Mouse (Mus musculus): ENCODE measurements at regions not wholly inside any gene's neighbourhood (a gene's known extent, or its start where the extent isn't known, plus 50 kb on each side); places are given as distances from the start of the nearest gene placed in this dataset.

- Histone ChIP-seq H3K9me3 (ENCODE audit: control insufficient read depth, low read length) (no peaks in the 10 kb centered on the region), H3K4me1 (replicated peaks; ENCODE audit: control insufficient read depth, insufficient read depth, low read length) (no peaks in the 10 kb centered on the region; the same call in 1 of the 2 replicates), H3K27me3 (ENCODE audit: control insufficient read depth, insufficient read depth, low read depth, low read length) (no peaks in the 10 kb centered on the region), H3K27ac (ENCODE audit: low read length) (no peak overlapping the region), H3K4me2 (ENCODE audit: low read depth, low read length) (peak overlapping the region; percentile 47), H3K4me3 (ENCODE audit: low read length) (peak overlapping the region; percentile 27; the same call in 1 of the 2 replicates), H3K9ac (ENCODE audit: low read length) (no peak overlapping the region), H3K36me3 (ENCODE audit: control insufficient read depth, insufficient read depth, low read length) (no peaks in the 10 kb centered on the region)
- WGBS, result 33% methylated on average over 15 of the region's 15 CpGs
- no peak for ATAC-seq (ENCODE audit: low read depth)
Measured at GRCm38 (mm10) chr5:67532756-67533255, 74.9 kb upstream of the Shisa3 start.

- Histone ChIP-seq H3K4me2 (ENCODE audit: low read depth, low read length) (no peak overlapping the region), H3K27ac (ENCODE audit: low read length) (no peak overlapping the region), H3K36me3 (ENCODE audit: control insufficient read depth, insufficient read depth, low read length) (no peaks in the 10 kb centered on the region), H3K9ac (ENCODE audit: low read length) (no peak overlapping the region), H3K9me3 (ENCODE audit: control insufficient read depth, low read length) (no peaks in the 10 kb centered on the region), H3K4me3 (ENCODE audit: low read length) (no peak overlapping the region), H3K27me3 (ENCODE audit: control insufficient read depth, insufficient read depth, low read depth, low read length) (no peaks in the 10 kb centered on the region), H3K4me1 (replicated peaks; ENCODE audit: control insufficient read depth, insufficient read depth, low read length) (no peaks in the 10 kb centered on the region; the same call in 1 of the 2 replicates)
- WGBS, result 61% methylated on average over 7 of the region's 7 CpGs
- no peak for ATAC-seq (ENCODE audit: low read depth)
Measured at GRCm38 (mm10) chr5:67534056-67534455, 73.6 kb upstream of the Shisa3 start.

- 59% methylated on average over 5 of the region's 5 CpGs for WGBS
Measured at GRCm38 (mm10) chr5:67537990-67538389, 69.7 kb upstream of the Shisa3 start.

GRCm38 (mm10) chr5:67539591-67540238 lies 68.0 kb upstream of the Shisa3 start:
- ATAC-seq (ENCODE audit: low read depth), result no peak
- Histone ChIP-seq H3K36me3 (ENCODE audit: control insufficient read depth, insufficient read depth, low read length) (no peaks in the 10 kb centered on the region), H3K9me3 (ENCODE audit: control insufficient read depth, low read length) (no peaks in the 10 kb centered on the region), H3K4me1 (replicated peaks; ENCODE audit: control insufficient read depth, insufficient read depth, low read length) (no peaks in the 10 kb centered on the region), H3K27ac (ENCODE audit: low read length) (no peak overlapping the region), H3K4me3 (ENCODE audit: low read length) (no peak overlapping the region), H3K27me3 (ENCODE audit: control insufficient read depth, insufficient read depth, low read depth, low read length) (no peaks in the 10 kb centered on the region), H3K9ac (ENCODE audit: low read length) (no peak overlapping the region), H3K4me2 (ENCODE audit: low read depth, low read length) (no peak overlapping the region)
- 45% methylated on average over 8 of the region's 8 CpGs for WGBS

More at GRCm38 (mm10) chr5:67537990-67538389, 69.7 kb upstream of the Shisa3 start:
- Histone ChIP-seq H3K27me3 (ENCODE audit: control insufficient read depth, insufficient read depth, low read depth, low read length) (no peaks in the 10 kb centered on the region), H3K9ac (ENCODE audit: low read length) (no peak overlapping the region), H3K36me3 (ENCODE audit: control insufficient read depth, insufficient read depth, low read length) (no peaks in the 10 kb centered on the region), H3K9me3 (ENCODE audit: control insufficient read depth, low read length) (no peaks in the 10 kb centered on the region), H3K4me1 (replicated peaks; ENCODE audit: control insufficient read depth, insufficient read depth, low read length) (no peaks in the 10 kb centered on the region; the same call in 1 of the 2 replicates), H3K4me3 (ENCODE audit: low read length) (no peak overlapping the region), H3K27ac (ENCODE audit: low read length) (no peak overlapping the region), H3K4me2 (ENCODE audit: low read depth, low read length) (no peak overlapping the region)
- ATAC-seq (ENCODE audit: low read depth), result peak; percentile 32; the same call in 1 of the 2 replicates

DNA sequence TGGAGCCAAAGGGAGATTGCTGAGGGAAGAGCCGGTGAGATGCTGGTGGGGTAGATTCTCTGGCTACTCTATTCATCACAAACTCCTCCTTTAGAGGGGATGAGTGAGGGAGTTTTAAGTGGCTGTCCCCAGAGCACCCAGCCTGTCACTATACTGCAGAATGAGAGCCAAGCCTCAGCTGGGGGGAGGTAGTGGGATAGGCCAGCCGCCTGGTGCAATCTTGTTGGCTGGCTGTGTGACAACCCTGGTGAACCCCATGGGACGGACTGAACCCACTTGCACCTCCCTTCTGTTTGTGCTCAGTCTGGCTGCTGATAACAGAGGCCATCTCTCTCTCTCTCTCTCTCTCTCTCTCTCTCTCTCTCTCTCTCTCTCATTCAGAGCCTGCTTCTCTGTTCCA lies 65.8 kb upstream of the Shisa3 start:
- H3K36me3 ChIP-seq (ENCODE audit: control insufficient read depth, insufficient read depth, low read length), result no peaks in the 10 kb centered on the region
- WGBS, result 30% methylated on average over 3 of the region's 3 CpGs
- ATAC-seq (ENCODE audit: low read depth), result peak; percentile 45; the same call in 1 of the 2 replicates
- no peaks in the 10 kb centered on the region for H3K27me3 ChIP-seq (ENCODE audit: control insufficient read depth, insufficient read depth, low read depth, low read length)
- no peak overlapping the region for H3K27ac ChIP-seq (ENCODE audit: low read length)
- H3K4me3 ChIP-seq (ENCODE audit: low read length), result no peak overlapping the region
- no peak overlapping the region for H3K4me2 ChIP-seq (ENCODE audit: low read depth, low read length)
- H3K9ac ChIP-seq (ENCODE audit: low read length), result no peak overlapping the region
- H3K9me3 ChIP-seq (ENCODE audit: control insufficient read depth, low read length), result no peaks in the 10 kb centered on the region
- H3K4me1 ChIP-seq (replicated peaks; ENCODE audit: control insufficient read depth, insufficient read depth, low read length), result no peaks in the 10 kb centered on the region

GRCm38 (mm10) chr5:67544028-67544589 lies 63.6 kb upstream of the Shisa3 start:
- Histone ChIP-seq H3K27me3 (ENCODE audit: control insufficient read depth, insufficient read depth, low read depth, low read length) (no peaks in the 10 kb centered on the region), H3K9ac (ENCODE audit: low read length) (no peak overlapping the region), H3K36me3 (ENCODE audit: control insufficient read depth, insufficient read depth, low read length) (no peaks in the 10 kb centered on the region), H3K27ac (ENCODE audit: low read length) (no peak overlapping the region), H3K4me3 (ENCODE audit: low read length) (no peak overlapping the region), H3K4me1 (replicated peaks; ENCODE audit: control insufficient read depth, insufficient read depth, low read length) (no peaks in the 10 kb centered on the region), H3K9me3 (ENCODE audit: control insufficient read depth, low read length) (no peaks in the 10 kb centered on the region), H3K4me2 (ENCODE audit: low read depth, low read length) (no peak overlapping the region)
- no peak for ATAC-seq (ENCODE audit: low read depth)
- WGBS, result 45% methylated on average over 9 of the region's 9 CpGs

- H3K9ac ChIP-seq (ENCODE audit: low read length), result no peak overlapping the region
- no peak overlapping the region for H3K27ac ChIP-seq (ENCODE audit: low read length)
- no peaks in the 10 kb centered on the region for H3K9me3 ChIP-seq (ENCODE audit: control insufficient read depth, low read length)
- no peaks in the 10 kb centered on the region for H3K4me1 ChIP-seq (replicated peaks; ENCODE audit: control insufficient read depth, insufficient read depth, low read length)
- no peak overlapping the region for H3K4me2 ChIP-seq (ENCODE audit: low read depth, low read length)
- WGBS, result 87% methylated on average over 6 of the region's 6 CpGs
- H3K4me3 ChIP-seq (ENCODE audit: low read length), result no peak overlapping the region
- no peaks in the 10 kb centered on the region for H3K27me3 ChIP-seq (ENCODE audit: control insufficient read depth, insufficient read depth, low read depth, low read length)
- H3K36me3 ChIP-seq (ENCODE audit: control insufficient read depth, insufficient read depth, low read length), result no peaks in the 10 kb centered on the region
- ATAC-seq (ENCODE audit: low read depth), result no peak
Measured at GRCm38 (mm10) chr5:67550257-67550656, 57.4 kb upstream of the Shisa3 start.

GRCm38 (mm10) chr5:67551668-67552390 lies 55.9 kb upstream of the Shisa3 start:
- Histone ChIP-seq H3K4me2 (ENCODE audit: low read depth, low read length) (no peak overlapping the region), H3K27ac (ENCODE audit: low read length) (no peak overlapping the region), H3K27me3 (ENCODE audit: control insufficient read depth, insufficient read depth, low read depth, low read length) (no peaks in the 10 kb centered on the region), H3K9ac (ENCODE audit: low read length) (no peak overlapping the region), H3K4me3 (ENCODE audit: low read length) (no peak overlapping the region), H3K9me3 (ENCODE audit: control insufficient read depth, low read length) (no peaks in the 10 kb centered on the region), H3K36me3 (ENCODE audit: control insufficient read depth, insufficient read depth, low read length) (no peaks in the 10 kb centered on the region), H3K4me1 (replicated peaks; ENCODE audit: control insufficient read depth, insufficient read depth, low read length) (no peaks in the 10 kb centered on the region)
- WGBS, result 81% methylated on average over 6 of the region's 6 CpGs
- no peak for ATAC-seq (ENCODE audit: low read depth)

- H3K4me2 ChIP-seq (ENCODE audit: low read depth, low read length), result no peak overlapping the region
- no peak for ATAC-seq (ENCODE audit: low read depth)
- H3K27ac ChIP-seq (ENCODE audit: low read length), result no peak overlapping the region
- 94% methylated on average over 2 of the region's 2 CpGs for WGBS
- no peak overlapping the region for H3K9ac ChIP-seq (ENCODE audit: low read length)
- H3K4me3 ChIP-seq (ENCODE audit: low read length), result no peak overlapping the region
- no peaks in the 10 kb centered on the region for H3K4me1 ChIP-seq (replicated peaks; ENCODE audit: control insufficient read depth, insufficient read depth, low read length)
- no peaks in the 10 kb centered on the region for H3K9me3 ChIP-seq (ENCODE audit: control insufficient read depth, low read length)
- H3K27me3 ChIP-seq (ENCODE audit: control insufficient read depth, insufficient read depth, low read depth, low read length), result no peaks in the 10 kb centered on the region
- no peaks in the 10 kb centered on the region for H3K36me3 ChIP-seq (ENCODE audit: control insufficient read depth, insufficient read depth, low read length)
Measured at GRCm38 (mm10) chr5:67552865-67553264, 54.8 kb upstream of the Shisa3 start.

Data from lung, embryonic 16.5 days (tissue).